Mouse (Mus musculus) CH12.LX (cell line): ENCODE results near the gene Mthfs. TPM values are rescaled to one million over a fixed set of nuclear protein-coding genes. Genes with fewer than 3 reads are reported as not detected.

ENCODE experiments used
- polyA plus RNA-seq: library from polyadenylated mRNA; unstranded; fragments of >175 nt; gene quantifications from 2 replicates; pipeline ENCODE4 v1.2.1, GENCODE M21; 2012; ENCODE audit warnings: low read depth; ENCODE audit not compliant: insufficient read length
- total RNA-seq, 2 experiments: library from RNA; depleted of rRNA; stranded (reverse); fragments of 300-350 nt in 1 of 2; fragments of >200 nt in 1 of 2; gene quantifications; 2 replicates each; pipeline ENCODE4 v1.2.3; 2012 to 2014

Mthfs gene
- total and polyA plus RNA-seq, 3 experiments, result 29.9 to 52.0 (median 30.5) TPM

Other genes with a start within 250 kb of the Mthfs start
- 0.29 and 0.42 TPM in 2 replicates for gene Trim43b, start 117.8 kb upstream of the Mthfs start, total RNA-seq (2012; rRNA removed)
- gene Trim43b, start 117.8 kb upstream of the Mthfs start, total RNA-seq (2014; rRNA removed), result 0.82 and 1.5 TPM in 2 replicates
- not detected in 2 replicates for gene Trim43b, start 117.8 kb upstream of the Mthfs start, polyA plus RNA-seq
- 260 and 537 TPM in 2 replicates for gene Bcl2a1b, start 11.5 kb upstream of the Mthfs start, total RNA-seq (2012; rRNA removed)
- gene Bcl2a1b, start 11.5 kb upstream of the Mthfs start, total RNA-seq (2014; rRNA removed), result 842 and 913 TPM in 2 replicates
- 278 and 348 TPM in 2 replicates for gene Bcl2a1b, start 11.5 kb upstream of the Mthfs start, polyA plus RNA-seq
- 3.7 and 4.3 TPM in 2 replicates for gene Gm29094, start 11.3 kb upstream of the Mthfs start, total RNA-seq (2012; rRNA removed)
- 8.5 and 10.9 TPM in 2 replicates for gene Gm29094, start 11.3 kb upstream of the Mthfs start, total RNA-seq (2014; rRNA removed)
- 8.6 and 8.9 TPM in 2 replicates for gene Gm29094, start 11.3 kb upstream of the Mthfs start, polyA plus RNA-seq